Mouse (Mus musculus) naive thymus-derived CD4-positive, alpha-beta T cell, adult 2 months (primary cell): ENCODE results near the gene Insl5.
A peak's percentile ranks its signal among the peaks of the same experiment; 100 is the strongest.

Experiments used
- DNase-seq: peaks from one replicate; pipeline ENCODE4 v3.0.0-alpha.2; 2011; ENCODE audit warnings: low read depth

Gene Insl5

GRCm38 (mm10) chr4:102990016-102990415 lies 36.6 kb downstream of the Insl5 start:
- peak; percentile 27 for DNase-seq

GRCm38 (mm10) chr4:102989391-102989790 lies 37.3 kb downstream of the Insl5 start:
- DNase-seq, result peak; percentile 29

DNA sequence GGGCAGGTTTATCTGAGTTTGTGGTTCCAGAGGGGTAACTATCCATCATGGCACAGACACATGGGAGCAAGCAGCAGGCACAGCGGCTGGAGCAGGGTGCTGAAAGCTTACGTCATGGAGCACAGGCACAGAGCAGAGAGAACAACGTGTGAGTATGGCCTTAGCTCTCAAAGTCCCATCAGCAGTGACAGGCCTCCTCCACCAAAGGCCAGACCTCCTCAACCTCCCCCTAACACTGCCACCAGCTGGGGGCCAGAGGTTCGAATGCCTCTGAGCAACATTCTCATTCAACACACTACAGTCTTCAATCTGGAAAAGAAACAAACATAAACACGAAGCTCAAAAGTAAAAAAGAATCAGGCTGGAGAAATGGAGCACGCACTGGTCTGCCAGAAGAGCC lies 38.1 kb downstream of the Insl5 start:
- DNase-seq, result no peak

- no peak for DNase-seq
These were observed 38.9 kb downstream of the Insl5 start for GRCm38 (mm10) chr4:102987756-102988155.

DNA sequence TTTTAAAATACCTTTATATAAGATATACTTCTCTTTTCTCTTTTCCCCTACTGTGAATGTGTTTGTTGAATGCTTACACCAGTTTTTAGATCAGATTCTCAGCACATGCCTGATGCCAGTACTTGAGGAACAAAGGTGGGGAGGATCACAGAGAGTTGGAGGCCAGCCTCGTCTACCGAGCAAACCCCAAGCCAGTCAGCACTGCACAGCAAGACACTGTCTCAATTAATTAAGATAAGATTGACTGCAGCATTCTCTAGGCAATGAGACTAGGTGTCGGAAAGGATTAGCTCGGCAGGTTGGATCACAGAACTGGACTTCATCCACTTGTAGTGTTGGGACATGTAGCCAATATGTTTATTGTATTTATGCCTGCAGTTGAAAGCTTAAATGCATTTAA lies 39.3 kb downstream of the Insl5 start:
- no peak for DNase-seq

DNA sequence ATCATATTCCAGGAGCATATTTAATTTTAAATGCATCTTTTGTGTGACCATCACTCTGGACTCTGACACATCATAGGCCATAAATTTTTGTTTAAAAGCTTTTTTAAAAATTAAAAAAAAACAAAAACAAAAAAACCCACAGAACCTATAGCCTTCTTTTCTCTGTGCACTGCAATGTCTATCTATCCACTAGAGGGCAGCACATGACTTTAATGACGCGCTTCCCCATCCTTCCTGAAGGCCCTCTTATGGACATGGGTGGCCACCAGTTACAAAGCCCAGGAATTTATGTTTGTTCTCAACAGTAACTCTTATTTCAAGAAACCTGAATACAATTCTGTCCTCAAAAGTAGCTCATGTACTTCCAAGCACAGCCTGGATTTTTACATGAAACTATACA lies 39.7 kb downstream of the Insl5 start:
- DNase-seq, result peak; percentile 82

- DNase-seq, result peak; percentile 36
These were observed 40.5 kb downstream of the Insl5 start for GRCm38 (mm10) chr4:102986173-102986572.

GRCm38 (mm10) chr4:102981709-102982108 lies 44.9 kb downstream of the Insl5 start:
- no peak for DNase-seq

- peak; percentile 25 for DNase-seq
These were observed 47.3 kb downstream of the Insl5 start for GRCm38 (mm10) chr4:102979385-102979784.

DNA sequence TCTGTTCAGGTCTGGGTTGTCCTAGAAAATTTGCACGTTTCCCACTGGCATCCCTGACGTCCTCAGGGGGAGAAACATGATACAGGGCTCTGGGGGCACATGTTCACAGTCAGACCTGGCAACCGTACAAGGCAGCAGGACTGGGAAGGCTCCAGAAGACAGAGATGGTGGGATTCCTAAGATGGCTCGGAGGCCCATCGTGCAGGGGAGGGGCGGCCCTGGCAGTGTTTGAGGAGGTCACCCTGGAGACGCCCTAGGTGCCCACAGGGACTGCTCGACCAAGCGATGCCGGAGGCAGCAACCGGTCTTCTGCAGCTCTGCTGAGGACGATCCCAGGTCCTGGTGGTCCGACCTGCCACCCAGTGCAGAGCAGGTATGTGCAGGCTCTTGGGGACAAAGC lies 48.2 kb downstream of the Insl5 start, which contains the start of gene Tctex1d1:
TSS of gene Tctex1d1 (plus strand) at position 167 of the 400 bp plus-strand sequence.
- DNase-seq, result peak; percentile 30

- DNase-seq, result no peak
These were observed 48.8 kb downstream of the Insl5 start for GRCm38 (mm10) chr4:102977778-102978321.

GRCm38 (mm10) chr4:102976290-102977275 lies 50.1 kb downstream of the Insl5 start:
- DNase-seq, result no peak

- DNase-seq, result no peak
These were observed 52.5 kb downstream of the Insl5 start for GRCm38 (mm10) chr4:102974172-102974571.

- DNase-seq, result no peak
These were observed 54.6 kb downstream of the Insl5 start for GRCm38 (mm10) chr4:102972071-102972470.

DNA sequence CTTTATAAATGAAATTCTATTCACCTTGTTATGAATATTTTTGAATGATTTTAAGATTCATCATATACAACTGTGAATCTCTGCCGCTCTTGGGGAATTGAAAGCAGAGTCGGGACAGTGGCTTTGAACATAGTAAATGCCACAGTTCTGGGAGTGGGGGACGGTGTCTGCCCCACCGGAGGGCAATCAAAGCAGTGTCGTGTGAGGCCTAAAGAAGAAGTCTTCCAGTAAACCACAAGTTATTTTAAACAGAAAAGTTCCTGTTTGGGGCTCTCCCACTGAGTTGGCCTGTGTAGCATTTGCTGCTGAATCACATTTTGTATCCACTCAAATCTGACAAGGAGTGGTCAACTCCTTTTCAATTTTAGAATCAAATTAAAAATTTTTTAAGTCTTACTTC lies 55.5 kb downstream of the Insl5 start:
- DNase-seq, result no peak

GRCm38 (mm10) chr4:102969599-102969998 lies 57.0 kb downstream of the Insl5 start:
- DNase-seq, result no peak
